ENCODE assay signal across 10 mouse cellular contexts in genomic region chr12:104066241-104066640, GRCm38 (mm10). TPM values are rescaled to one million over a fixed set of nuclear protein-coding genes. Genes with fewer than 3 reads are reported as not detected.
DNase-seq lines count a peak whose midpoint lies in the region; ATAC-seq lines count a peak whose summit lies in the region.
"Had no signal": no experiment of that assay in that cellular context is flagged by ENCODE, and none has a peak within 500 bp of the region (broad histone marks: within the 10 kb centered on the region; RNA-seq: fewer than 3 reads in every experiment).

No protein-coding gene starts in this region.

- no peaks in the 10 kb centered on the region for H3K36me3 ChIP-seq in forebrain, embryonic 11.5 days (ENCODE audit: control insufficient read depth, insufficient read depth, low read length)
- no peaks in the 10 kb centered on the region for H3K36me3 ChIP-seq in forebrain, embryonic 15.5 days
- H3K36me3 ChIP-seq in embryonic facial prominence, embryonic 11.5 days (replicated peaks; ENCODE audit: control insufficient read depth, insufficient read depth, low read depth, low read length) = no peaks in the 10 kb centered on the region
- H3K36me3 ChIP-seq: G1E had no signal

- no peak overlapping the region for H3K9ac ChIP-seq in forebrain, embryonic 11.5 days (ENCODE audit: low read length)
- no peak overlapping the region for H3K9ac ChIP-seq in forebrain, embryonic 15.5 days (replicated peaks)
- H3K9ac ChIP-seq in embryonic facial prominence, embryonic 11.5 days (replicated peaks; ENCODE audit: low read length) = no peak overlapping the region

- H3K4me1 ChIP-seq in forebrain, embryonic 11.5 days (replicated peaks; ENCODE audit: control insufficient read depth, insufficient read depth, low read length) = no peaks in the 10 kb centered on the region
- 0 out of 2 replicates have a peak, but pooled peaks cover 5% of the 10 kb centered on the region for H3K4me1 ChIP-seq in forebrain, embryonic 15.5 days
- no peaks in the 10 kb centered on the region for H3K4me1 ChIP-seq in embryonic facial prominence, embryonic 11.5 days (ENCODE audit: control insufficient read depth, insufficient read depth, low read length)

- H3K27ac ChIP-seq in forebrain, embryonic 11.5 days (ENCODE audit: low read depth, low read length) = no peak overlapping the region
- H3K27ac ChIP-seq in forebrain, embryonic 15.5 days (replicated peaks) = no peak overlapping the region
- H3K27ac ChIP-seq in embryonic facial prominence, embryonic 11.5 days (replicated peaks; ENCODE audit: low read depth, low read length) = no peak overlapping the region

- H3K4me3 ChIP-seq in forebrain, embryonic 11.5 days (ENCODE audit: low read depth, low read length) = no peak overlapping the region
- H3K4me3 ChIP-seq in forebrain, embryonic 15.5 days = no peak overlapping the region
- no peak overlapping the region for H3K4me3 ChIP-seq in embryonic facial prominence, embryonic 11.5 days (ENCODE audit: low read depth, low read length)

- DNase-seq in forebrain, embryonic 11.5 days (ENCODE audit: low spot score) = peak; percentile 79
- DNase-seq in 3T3-L1 (ENCODE audit: low read depth, low spot score) = peak; percentile 83
- DNase-seq in adrenal gland, postnatal 25 days = peak; percentile 64
- DNase-seq in embryonic facial prominence, embryonic 11.5 days (ENCODE audit: low spot score) = peak; percentile 83
- DNase-seq in kidney, postnatal 14 days = peak; percentile 60
- peak; percentile 39 to 69 for DNase-seq in lung, postnatal 4 days
- DNase-seq in spleen, postnatal 4 days (ENCODE audit: low spot score in 2 of 2) = peak; percentile 43 to 75

- H3K4me2 ChIP-seq in forebrain, embryonic 11.5 days (ENCODE audit: low read depth, low read length, severe bottlenecking) = no peak overlapping the region
- no peak overlapping the region for H3K4me2 ChIP-seq in forebrain, embryonic 15.5 days (replicated peaks)
- no peak overlapping the region for H3K4me2 ChIP-seq in embryonic facial prominence, embryonic 11.5 days (ENCODE audit: low read depth, low read length)

- H3K9me3 ChIP-seq in forebrain, embryonic 11.5 days (ENCODE audit: control insufficient read depth, low read length) = no peaks in the 10 kb centered on the region
- H3K9me3 ChIP-seq in forebrain, embryonic 15.5 days = no peaks in the 10 kb centered on the region
- no peaks in the 10 kb centered on the region for H3K9me3 ChIP-seq in embryonic facial prominence, embryonic 11.5 days (replicated peaks; ENCODE audit: control insufficient read depth, low read length)

- ATAC-seq in forebrain, embryonic 11.5 days (replicated peaks; ENCODE audit: low FRiP score) = no peak
- ATAC-seq in forebrain, embryonic 15.5 days (replicated peaks) = no peak
- no peak for ATAC-seq in embryonic facial prominence, embryonic 11.5 days (replicated peaks; ENCODE audit: insufficient number of reproducible peaks, low FRiP score, low TSS enrichment, low read depth)

- WGBS in forebrain, embryonic 11.5 days = 25% methylated on average over 8 of the region's 8 CpGs
- WGBS in forebrain, embryonic 15.5 days = 15% methylated on average over 8 of the region's 8 CpGs
- WGBS in embryonic facial prominence, embryonic 11.5 days = 27% methylated on average over 8 of the region's 8 CpGs

- no peaks in the 10 kb centered on the region for H3K27me3 ChIP-seq in forebrain, embryonic 11.5 days (ENCODE audit: control insufficient read depth, insufficient read depth, low read length)
- H3K27me3 ChIP-seq in forebrain, embryonic 15.5 days = no peaks in the 10 kb centered on the region
- H3K27me3 ChIP-seq in embryonic facial prominence, embryonic 11.5 days (ENCODE audit: control insufficient read depth, insufficient read depth, low read length) = no peaks in the 10 kb centered on the region

RNA-seq across cellular contexts. Expression of gene Serpina12, which starts 22.0 kb away (rescaled TPM):
- polyA plus RNA-seq in forebrain, embryonic 11.5 days (2014; fragmentation: Nextera tagmentation; extraction: Ambion mirVana) = not detected in 2 replicates
- not detected in 2 replicates for polyA plus RNA-seq in forebrain, embryonic 15.5 days (2015; fragmentation: Nextera tagmentation; extraction: Ambion mirVana)
- 0.12 and 0.24 TPM in 2 replicates for total RNA-seq in adrenal gland, postnatal 25 days (2021)
- polyA plus RNA-seq in embryonic facial prominence, embryonic 11.5 days (2014; fragmentation: Nextera tagmentation; extraction: Ambion mirVana) = not detected in 2 replicates
- total RNA-seq: left cerebral cortex, adult 8-10 months had no signal
- polyA plus RNA-seq: G1E had no signal

RNA-seq across cellular contexts. Expression of gene Serpina5, which starts 34.7 kb away (rescaled TPM):
- polyA plus RNA-seq in forebrain, embryonic 11.5 days (2014; fragmentation: Nextera tagmentation; extraction: Ambion mirVana) = not detected in 2 replicates
- not detected in 2 replicates for polyA plus RNA-seq in forebrain, embryonic 15.5 days (2015; fragmentation: Nextera tagmentation; extraction: Ambion mirVana)
- not detected in 2 replicates for total RNA-seq in adrenal gland, postnatal 25 days (2021)
- not detected in 2 replicates for polyA plus RNA-seq in embryonic facial prominence, embryonic 11.5 days (2014; fragmentation: Nextera tagmentation; extraction: Ambion mirVana)
- total RNA-seq: G1E; left cerebral cortex, adult 8-10 months had no signal
- polyA plus RNA-seq: G1E had no signal

RNA-seq across cellular contexts. Expression of gene Serpina3a, which starts 46.3 kb away (rescaled TPM):
- polyA plus RNA-seq in forebrain, embryonic 11.5 days (2014; fragmentation: Nextera tagmentation; extraction: Ambion mirVana) = not detected in 2 replicates
- polyA plus RNA-seq in forebrain, embryonic 15.5 days (2015; fragmentation: Nextera tagmentation; extraction: Ambion mirVana) = not detected in 2 replicates
- not detected in 2 replicates for total RNA-seq in adrenal gland, postnatal 25 days (2021)
- not detected in 2 replicates for polyA plus RNA-seq in embryonic facial prominence, embryonic 11.5 days (2014; fragmentation: Nextera tagmentation; extraction: Ambion mirVana)
- total RNA-seq: left cerebral cortex, adult 8-10 months had no signal
- polyA plus RNA-seq: G1E had no signal

RNA-seq across cellular contexts. Expression of gene Serpina9, which starts 52.7 kb away (rescaled TPM):
- polyA plus RNA-seq in forebrain, embryonic 11.5 days (2014; fragmentation: Nextera tagmentation; extraction: Ambion mirVana) = not detected in 2 replicates
- polyA plus RNA-seq in forebrain, embryonic 15.5 days (2015; fragmentation: Nextera tagmentation; extraction: Ambion mirVana) = not detected in 2 replicates
- not detected in 2 replicates for total RNA-seq in adrenal gland, postnatal 25 days (2021)
- polyA plus RNA-seq in embryonic facial prominence, embryonic 11.5 days (2014; fragmentation: Nextera tagmentation; extraction: Ambion mirVana) = not detected in 2 replicates
- polyA plus RNA-seq: G1E had no signal
